Mouse (Mus musculus) kidney, postnatal 0 days (tissue): ENCODE results near the gene Eri3. TPM values are rescaled to one million over a fixed set of nuclear protein-coding genes. Genes with fewer than 3 reads are reported as not detected.

ENCODE experiments used
- ATAC-seq: fragments of 200-750 bp; cut with Nextera tagmentation; replicated peaks from 2 replicates; pipeline ENCODE4 v1.8.0; 2017; ENCODE audit warnings: low read depth, moderate number of reproducible peaks, moderate TSS enrichment, moderate library complexity; ENCODE audit not compliant: low FRiP score
- DNase-seq: peaks from one replicate; pipeline ENCODE4 v3.0.0-alpha.2; 2016; ENCODE audit warnings: low spot score
- H3K27ac ChIP-seq: fragments of 300-500 bp; sonication (generic); 2 replicates; pipeline ENCODE4 v1.5.1; 2014; ENCODE audit warnings: mild to moderate bottlenecking
- H3K27me3 ChIP-seq: fragments of 300-500 bp; sonication (generic); 2 replicates; pipeline ENCODE4 v1.6.1; 2014; ENCODE audit warnings: low read length, mixed read lengths; ENCODE audit not compliant: insufficient read depth
- H3K36me3 ChIP-seq: fragments of 300-500 bp; sonication (generic); 2 replicates; pipeline ENCODE4 v1.6.1; 2014; ENCODE audit warnings: low read length, mixed read lengths; ENCODE audit not compliant: insufficient read depth
- H3K4me1 ChIP-seq: fragments of 300-500 bp; sonication (generic); replicated peaks from 2 replicates; pipeline ENCODE4 v1.6.1; 2014; ENCODE audit warnings: antibody characterized with exemption, low read length, mixed read lengths; ENCODE audit not compliant: insufficient read depth
- H3K4me2 ChIP-seq: fragments of 300-500 bp; sonication (generic); 2 replicates; pipeline ENCODE4 v1.6.1; 2014; ENCODE audit warnings: mild to moderate bottlenecking, low read length, moderate library complexity, mixed read lengths
- H3K4me3 ChIP-seq: fragments of 300-500 bp; sonication (generic); replicated peaks from 2 replicates; pipeline ENCODE4 v1.5.1; 2014; ENCODE audit warnings: low read depth, low read length
- H3K9ac ChIP-seq: fragments of 300-500 bp; sonication (generic); 2 replicates; pipeline ENCODE4 v1.6.1; 2014; ENCODE audit warnings: low read depth, low read length
- H3K9me3 ChIP-seq: fragments of 300-500 bp; sonication (generic); replicated peaks from 2 replicates; pipeline ENCODE4 v1.6.1; 2016; ENCODE audit warnings: low read length, inconsistent platforms, mixed read lengths
- CTCF ChIP-seq: IDR thresholded peaks from 2 replicates; pipeline ENCODE4 v1.5.1; 2016; ENCODE audit warnings: antibody characterized with exemption, low read depth, mild to moderate bottlenecking, moderate library complexity
- WGBS: fragments of 180-500 bp; shearing (Covaris S2); extraction: QIAGEN DNeasy Blood & Tissue Kit; methylation state at CpG from one replicate; pipeline ENCODE4 v1.1.7; 2014; 5-methylcytosine and 5-hydroxymethylcytosine counted together
- polyA plus RNA-seq: library from polyadenylated mRNA; unstranded; fragments of >200 nt; fragmentation: Nextera tagmentation; extraction: Ambion mirVana; gene quantifications from 2 replicates; pipeline ENCODE4 v1.2.1, GENCODE M21; 2015

Gene Eri3
- polyA plus RNA-seq, 1 experiment from 2014 or later: 114 TPM

- H3K9ac ChIP-seq: no peak overlapping the region
- no peak overlapping the region for H3K4me2 ChIP-seq
- no peak for TF ChIP-seq CTCF
- H3K4me3 ChIP-seq: no peak overlapping the region
- no peaks in the 10 kb centered on the region for H3K27me3 ChIP-seq
- peaks cover 30% of the 10 kb centered on the region for H3K36me3 ChIP-seq
- no peak for ATAC-seq
- no peaks in the 10 kb centered on the region for H3K9me3 ChIP-seq
- H3K4me1 ChIP-seq: 0 out of 2 replicates have a peak, but pooled peaks cover 3% of the 10 kb centered on the region
- H3K27ac ChIP-seq: no peak overlapping the region
- DNase-seq: no peak
- WGBS: 34% methylated on average over 2 of the region's 2 CpGs
Observed at GRCm38 (mm10) chr4:117611814-117612213, 61.6 kb downstream of the Eri3 start.

- 87% methylated on average over 5 of the region's 5 CpGs for WGBS
Observed at GRCm38 (mm10) chr4:117612713-117613112, 62.5 kb downstream of the Eri3 start.

GRCm38 (mm10) chr4:117613153-117613773, 63.1 kb downstream of the Eri3 start:
- TF ChIP-seq CTCF: no peak
- Histone ChIP-seq H3K4me1 (0 out of 2 replicates have a peak, but pooled peaks cover under 1% of the 10 kb centered on the region), H3K9me3 (no peaks in the 10 kb centered on the region), H3K9ac (no peak overlapping the region), H3K4me3 (no peak overlapping the region), H3K27ac (no peak overlapping the region), H3K36me3 (peaks cover 33% of the 10 kb centered on the region), H3K4me2 (no peak overlapping the region), H3K27me3 (no peaks in the 10 kb centered on the region)
- 88% methylated on average over 4 of the region's 4 CpGs for WGBS
- no peak for DNase-seq
- no peak for ATAC-seq

More at GRCm38 (mm10) chr4:117612713-117613112, 62.5 kb downstream of the Eri3 start:
- no peaks in the 10 kb centered on the region for H3K9me3 ChIP-seq
- H3K36me3 ChIP-seq: peaks cover 33% of the 10 kb centered on the region
- H3K4me2 ChIP-seq: no peak overlapping the region
- no peak overlapping the region for H3K9ac ChIP-seq
- no peaks in the 10 kb centered on the region for H3K27me3 ChIP-seq
- no peak for TF ChIP-seq CTCF
- no peak overlapping the region for H3K27ac ChIP-seq
- no peak overlapping the region for H3K4me3 ChIP-seq
- H3K4me1 ChIP-seq: 0 out of 2 replicates have a peak, but pooled peaks cover 3% of the 10 kb centered on the region
- no peak for DNase-seq
- no peak for ATAC-seq

GRCm38 (mm10) chr4:117616600-117616999, 66.4 kb downstream of the Eri3 start:
- no peaks in the 10 kb centered on the region for H3K9me3 ChIP-seq
- DNase-seq (no peak), ATAC-seq (no peak)
- H3K27me3 ChIP-seq: no peaks in the 10 kb centered on the region
- H3K4me3 ChIP-seq: no peak overlapping the region
- no peak overlapping the region for H3K27ac ChIP-seq
- no peak for TF ChIP-seq CTCF
- H3K36me3 ChIP-seq: peaks cover 31% of the 10 kb centered on the region
- H3K4me1 ChIP-seq: no peaks in the 10 kb centered on the region
- H3K9ac ChIP-seq: no peak overlapping the region
- no peak overlapping the region for H3K4me2 ChIP-seq
- 84% methylated on average over 4 of the region's 4 CpGs for WGBS

GRCm38 (mm10) chr4:117622270-117622669, 72.1 kb downstream of the Eri3 start:
- WGBS: 95% methylated on average over 5 of the region's 5 CpGs
- H3K4me2 ChIP-seq: no peak overlapping the region
- H3K27me3 ChIP-seq: no peaks in the 10 kb centered on the region
- H3K9ac ChIP-seq: no peak overlapping the region
- no peak overlapping the region for H3K27ac ChIP-seq
- H3K4me3 ChIP-seq: no peak overlapping the region
- peaks cover 9% of the 10 kb centered on the region for H3K4me1 ChIP-seq
- peaks cover 8% of the 10 kb centered on the region for H3K36me3 ChIP-seq
- ATAC-seq (no peak), DNase-seq (no peak)
- TF ChIP-seq CTCF: no peak
- no peaks in the 10 kb centered on the region for H3K9me3 ChIP-seq

- 85% methylated on average over 2 of the region's 2 CpGs for WGBS
- Histone ChIP-seq H3K27me3 (no peaks in the 10 kb centered on the region), H3K4me3 (no peak overlapping the region), H3K4me1 (peaks cover 9% of the 10 kb centered on the region), H3K27ac (no peak overlapping the region), H3K36me3 (peaks cover 8% of the 10 kb centered on the region), H3K4me2 (no peak overlapping the region), H3K9me3 (no peaks in the 10 kb centered on the region), H3K9ac (no peak overlapping the region)
- DNase-seq: no peak
- ATAC-seq: no peak
- no peak for TF ChIP-seq CTCF
Observed at GRCm38 (mm10) chr4:117623025-117623424, 72.9 kb downstream of the Eri3 start.

GRCm38 (mm10) chr4:117624660-117625059, 74.5 kb downstream of the Eri3 start:
- no peak for ATAC-seq
- H3K9me3 ChIP-seq: no peaks in the 10 kb centered on the region
- 56% methylated on average over 5 of the region's 5 CpGs for WGBS
- no peak overlapping the region for H3K27ac ChIP-seq
- TF ChIP-seq CTCF: no peak
- H3K4me2 ChIP-seq: no peak overlapping the region; the same call in 1 of the 2 replicates
- H3K27me3 ChIP-seq: no peaks in the 10 kb centered on the region
- H3K9ac ChIP-seq: no peak overlapping the region
- H3K4me3 ChIP-seq: no peak overlapping the region
- DNase-seq: peak; percentile 81
- H3K4me1 ChIP-seq: peaks cover 9% of the 10 kb centered on the region
- peaks cover 5% of the 10 kb centered on the region for H3K36me3 ChIP-seq
